Mouse (Mus musculus) embryonic facial prominence, embryonic 13.5 days (tissue): ENCODE results near the gene Olfr201. TPM values are rescaled to one million over a fixed set of nuclear protein-coding genes. Genes with fewer than 3 reads are reported as not detected.

ENCODE experiments used
- polyA plus RNA-seq: library from polyadenylated mRNA; unstranded; fragments of >200 nt; fragmentation: Nextera tagmentation; extraction: Ambion mirVana; gene quantifications from 2 replicates; pipeline ENCODE4 v1.2.1, GENCODE M21; 2015

Gene Olfr201
- polyA plus RNA-seq, 1 experiment from 2014 or later: not detected

Other genes with a start within 250 kb of the Olfr201 start
- gene Olfr186, start 242.3 kb downstream of the Olfr201 start, polyA plus RNA-seq: not detected in 2 replicates
- gene Olfr187, start 232.9 kb downstream of the Olfr201 start, polyA plus RNA-seq: not detected in 2 replicates
- not detected in 2 replicates for gene Olfr190, start 194.6 kb downstream of the Olfr201 start, polyA plus RNA-seq
- not detected in 2 replicates for gene Olfr191, start 182.8 kb downstream of the Olfr201 start, polyA plus RNA-seq
- not detected in 2 replicates for gene Olfr193, start 160.8 kb downstream of the Olfr201 start, polyA plus RNA-seq
- not detected in 2 replicates for gene Olfr194, start 151.6 kb downstream of the Olfr201 start, polyA plus RNA-seq
- not detected in 2 replicates for gene Olfr195, start 125.6 kb downstream of the Olfr201 start, polyA plus RNA-seq
- not detected in 2 replicates for gene Olfr196, start 102.2 kb downstream of the Olfr201 start, polyA plus RNA-seq
- not detected in 2 replicates for gene Olfr198, start 69.1 kb downstream of the Olfr201 start, polyA plus RNA-seq
- not detected in 2 replicates for gene Olfr199, start 52.9 kb downstream of the Olfr201 start, polyA plus RNA-seq
- 0.39 TPM in 1 of 2 replicates, not detected in the other for gene Olfr202, start 14.2 kb upstream of the Olfr201 start, polyA plus RNA-seq
- not detected in 2 replicates for gene Olfr203, start 26.2 kb upstream of the Olfr201 start, polyA plus RNA-seq
- not detected in 2 replicates for gene Olfr204, start 45.6 kb upstream of the Olfr201 start, polyA plus RNA-seq
- not detected in 2 replicates for gene Olfr205, start 58.5 kb upstream of the Olfr201 start, polyA plus RNA-seq
- gene Olfr206, start 76.6 kb upstream of the Olfr201 start, polyA plus RNA-seq: not detected in 2 replicates
- not detected in 2 replicates for gene Olfr209, start 91.4 kb upstream of the Olfr201 start, polyA plus RNA-seq
- gene Gabrr3, start 134.7 kb upstream of the Olfr201 start, polyA plus RNA-seq: 0.04 and 0.14 TPM in 2 replicates
- 35.5 and 35.6 TPM in 2 replicates for gene Riox2, start 199.1 kb upstream of the Olfr201 start, polyA plus RNA-seq